Mouse (Mus musculus) kidney, adult 2 months (tissue): ENCODE measurements around the gene Rnf20. TPM values are rescaled to one million over a fixed set of nuclear protein-coding genes. Genes with fewer than 3 reads are reported as not detected.

Source experiments
- DNase-seq: peaks from one replicate; pipeline ENCODE4 v3.0.0; 2021
- H3K27ac ChIP-seq: fragments of 200-500 bp; 2 replicates; pipeline ENCODE4 v1.5.1; 2012; ENCODE audit warnings: low read depth, low read length, control low read depth, inconsistent platforms; ENCODE audit not compliant: insufficient read depth
- H3K27me3 ChIP-seq: fragments of 200-500 bp; replicated peaks from 2 replicates; pipeline ENCODE4 v1.6.1; 2012; ENCODE audit warnings: mild to moderate bottlenecking, moderate library complexity, low read length, inconsistent platforms; ENCODE audit not compliant: control insufficient read depth, insufficient read depth
- H3K36me3 ChIP-seq: fragments of 200-500 bp; 2 replicates; pipeline ENCODE4 v1.6.1; 2012; ENCODE audit warnings: mild to moderate bottlenecking, moderate library complexity, low read length, inconsistent platforms; ENCODE audit not compliant: control insufficient read depth, insufficient read depth
- H3K4me1 ChIP-seq: fragments of 200-500 bp; 2 replicates; pipeline ENCODE4 v1.6.1; 2011; ENCODE audit warnings: low read length; ENCODE audit not compliant: control insufficient read depth, insufficient read depth
- H3K4me3 ChIP-seq: fragments of 200-500 bp; 2 replicates; pipeline ENCODE4 v1.5.1; 2011; ENCODE audit warnings: mild to moderate bottlenecking, low read depth, low read length, control low read depth; ENCODE audit not compliant: insufficient read depth
- CTCF ChIP-seq: fragments of 200-500 bp; conservative IDR thresholded peaks from 2 replicates; pipeline ENCODE4 v1.5.1; 2011; ENCODE audit warnings: low read depth, mild to moderate bottlenecking, control low read depth, low read length, moderate library complexity, mixed read lengths; ENCODE audit not compliant: insufficient read depth, insufficient read length
- POLR2A ChIP-seq: fragments of 200-500 bp; IDR thresholded peaks from one replicate; pipeline ENCODE4 v1.6.1; 2011; ENCODE audit warnings: low read depth, low read length, control low read depth
- WGBS: fragments of 180-500 bp; shearing (Covaris S2); methylation state at CpG from one replicate; pipeline ENCODE4 v1.1.7; 2018; 5-methylcytosine and 5-hydroxymethylcytosine counted together
- polyA plus RNA-seq: library from polyadenylated mRNA; depleted of rRNA; stranded (reverse); fragments of >200 nt; gene quantifications from 2 replicates; pipeline ENCODE4 v1.2.3, GENCODE M21; 2012; rRNA removed

Gene Rnf20
- polyA plus RNA-seq, 1 experiment = 15.3 TPM

DNA sequence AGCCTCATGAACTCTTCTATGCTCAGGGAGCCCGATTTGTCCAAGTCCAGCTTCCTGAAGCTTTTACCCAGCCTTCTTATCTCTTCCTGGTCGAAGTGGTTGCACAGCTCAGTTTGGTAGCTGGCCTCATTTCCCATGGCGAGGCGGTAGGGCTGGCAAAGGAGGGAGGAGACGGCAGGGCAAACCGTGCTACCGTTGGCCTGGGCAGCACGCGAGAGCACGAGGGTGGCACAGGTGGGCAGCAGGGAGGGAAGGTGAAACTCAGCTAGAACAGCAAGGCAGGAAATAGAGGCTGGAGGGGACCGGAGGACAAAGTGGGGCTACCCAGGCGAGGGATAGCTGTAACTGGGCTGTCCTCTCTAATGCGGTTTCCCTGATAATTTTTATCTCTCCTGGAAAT is 50.0 kb downstream of the Rnf20 start, which contains the start of gene Ppp3r2:
TSS of gene Ppp3r2 (minus strand) at position 213 of the 400 bp plus-strand sequence.
- no peak within 1 kb of the TSS for H3K4me3 ChIP-seq
- no peak for DNase-seq
- H3K4me1 ChIP-seq = no peaks in the 10 kb centered on the region
- no peak within 1 kb of the TSS for H3K27ac ChIP-seq
- H3K36me3 ChIP-seq = no peaks in the 10 kb centered on the region
- WGBS = 86% methylated on average over 13 of the region's 13 CpGs
- no peaks in the 10 kb centered on the region; the same call in 1 of the 2 replicates for H3K27me3 ChIP-seq
- TF ChIP-seq CTCF = no peak
- no peak for TF ChIP-seq POLR2A

DNA sequence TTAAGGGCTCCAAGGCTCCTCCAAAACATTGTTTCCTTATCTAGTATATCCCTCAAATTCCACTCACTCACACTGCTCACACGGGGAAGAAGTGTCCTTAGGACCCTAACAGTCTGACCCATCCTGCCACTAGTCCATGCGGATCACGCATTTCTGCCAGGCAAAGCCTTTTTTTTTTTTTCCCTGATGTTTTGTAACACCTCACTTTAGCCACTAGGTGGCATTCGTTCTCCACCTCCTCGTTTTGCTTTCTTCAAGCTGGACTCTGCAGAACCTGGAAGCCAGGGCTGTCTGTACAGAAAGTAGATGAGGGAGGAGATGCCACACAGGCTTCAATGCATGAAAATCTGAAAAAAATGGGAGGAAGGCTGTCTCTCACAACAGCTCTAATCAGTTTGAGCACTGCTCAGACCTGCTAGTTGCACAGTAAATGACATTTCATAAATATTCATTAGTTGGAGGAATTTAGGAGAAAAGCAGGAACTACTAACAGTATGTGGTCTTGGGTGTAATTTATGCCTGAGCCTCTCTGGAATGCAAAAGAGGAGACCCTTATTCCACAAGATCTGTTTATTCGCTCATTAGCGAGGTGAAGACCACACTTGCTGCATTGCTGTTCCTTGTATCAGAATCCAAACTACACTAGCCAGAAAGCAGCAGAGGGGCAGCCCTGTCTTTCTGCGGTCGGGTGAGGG is 56.9 kb downstream of the Rnf20 start:
- DNase-seq = peak; percentile 51
- 21% methylated on average over 9 of the region's 9 CpGs for WGBS
- Histone ChIP-seq H3K36me3 (no peaks in the 10 kb centered on the region), H3K4me1 (peaks cover 5% of the 10 kb centered on the region; the same call in 1 of the 2 replicates), H3K27ac (no peak overlapping the region), H3K4me3 (no peak overlapping the region), H3K27me3 (no peaks in the 10 kb centered on the region; the same call in 1 of the 2 replicates)
- TF ChIP-seq CTCF = peak; percentile 68
- TF ChIP-seq POLR2A = no peak

DNA sequence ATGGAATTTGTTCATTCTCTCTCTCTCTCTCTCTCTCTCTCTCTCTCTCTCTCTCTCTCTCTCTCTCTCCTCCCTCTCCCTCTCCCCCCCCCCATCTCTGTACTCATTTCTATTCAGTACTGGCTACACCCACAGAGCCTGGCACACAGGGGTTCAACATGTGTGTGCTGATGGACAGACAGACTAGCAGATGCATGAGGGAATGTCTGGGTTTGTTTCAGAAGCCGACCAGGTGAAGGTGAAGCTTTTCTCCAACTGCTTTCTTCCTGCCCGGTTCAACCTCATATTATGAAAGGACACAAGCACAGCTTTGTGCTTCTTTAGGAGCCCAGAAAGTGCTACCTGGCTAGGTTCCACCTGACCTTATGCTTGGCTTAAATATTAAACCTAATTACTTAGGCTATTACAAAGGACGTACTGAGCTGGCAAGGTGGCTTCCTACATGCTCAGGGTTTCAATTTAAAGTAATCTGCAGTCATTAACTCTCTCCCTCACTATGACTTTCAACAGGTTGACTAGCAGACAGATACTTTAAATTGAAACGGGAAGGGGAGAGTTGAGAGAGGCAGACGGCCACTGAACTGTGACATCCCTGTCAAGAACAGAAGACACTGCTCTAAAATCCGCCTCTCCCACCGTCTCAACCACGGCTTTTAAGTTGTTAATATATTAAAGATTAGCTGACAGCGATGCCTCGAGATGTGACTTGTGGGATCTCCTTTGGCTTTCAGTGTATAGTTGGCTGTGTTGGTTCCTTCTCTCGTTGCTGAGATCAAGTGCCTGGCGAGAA is 59.8 kb downstream of the Rnf20 start:
- H3K27ac ChIP-seq = no peak overlapping the region
- DNase-seq = peak; percentile 83
- 34% methylated on average over 12 of the region's 12 CpGs for WGBS
- peaks cover 5% of the 10 kb centered on the region; the same call in 1 of the 2 replicates for H3K4me1 ChIP-seq
- no peaks in the 10 kb centered on the region for H3K27me3 ChIP-seq
- no peak overlapping the region for H3K4me3 ChIP-seq
- H3K36me3 ChIP-seq = no peaks in the 10 kb centered on the region
- no peak for TF ChIP-seq CTCF
- no peak for TF ChIP-seq POLR2A

Other genes starting within 250 kb of the Rnf20 start
- gene Acnat2, start 223.9 kb upstream of the Rnf20 start, polyA plus RNA-seq = 69.7 and 73.4 TPM in 2 replicates
- 41.7 and 46.9 TPM in 2 replicates for gene Acnat1, start 158.1 kb upstream of the Rnf20 start, polyA plus RNA-seq
- gene Baat, start 125.4 kb upstream of the Rnf20 start, polyA plus RNA-seq = 4.4 and 5.7 TPM in 2 replicates
- 14.7 and 21.2 TPM in 2 replicates for gene Mrpl50, start 110.9 kb upstream of the Rnf20 start, polyA plus RNA-seq
- 2.0 and 2.5 TPM in 2 replicates for gene Zfp189, start 110.8 kb upstream of the Rnf20 start, polyA plus RNA-seq
- gene Aldob, start 82.5 kb upstream of the Rnf20 start, polyA plus RNA-seq = 4,876 and 5,164 TPM in 2 replicates
- gene Tmem246, start 34.1 kb upstream of the Rnf20 start, polyA plus RNA-seq = 35.8 and 45.9 TPM in 2 replicates
- 0.02 TPM in 1 of 2 replicates, not detected in the other for gene Ppp3r2, start 50.0 kb downstream of the Rnf20 start, polyA plus RNA-seq
- 0.14 and 0.20 TPM in 2 replicates for gene Grin3a, start 213.7 kb downstream of the Rnf20 start, polyA plus RNA-seq